Mouse (Mus musculus) adrenal gland, postnatal 25 days (tissue): ENCODE measurements around the gene Eif2b4. TPM values are rescaled to one million over a fixed set of nuclear protein-coding genes. Genes with fewer than 3 reads are reported as not detected.
A peak's percentile ranks its signal among the peaks of the same experiment; 100 is the strongest.

ENCODE experiments used
- DNase-seq: peaks from one replicate; pipeline ENCODE4 v3.0.0; 2021; ENCODE audit warnings: mixed read lengths
- total RNA-seq: library from RNA; stranded (reverse); gene quantifications from 2 replicates; pipeline ENCODE4 v1.2.3, GENCODE M21; 2021

Eif2b4 gene
- total RNA-seq, 1 experiment from 2014 or later, result 45.2 TPM

DNA sequence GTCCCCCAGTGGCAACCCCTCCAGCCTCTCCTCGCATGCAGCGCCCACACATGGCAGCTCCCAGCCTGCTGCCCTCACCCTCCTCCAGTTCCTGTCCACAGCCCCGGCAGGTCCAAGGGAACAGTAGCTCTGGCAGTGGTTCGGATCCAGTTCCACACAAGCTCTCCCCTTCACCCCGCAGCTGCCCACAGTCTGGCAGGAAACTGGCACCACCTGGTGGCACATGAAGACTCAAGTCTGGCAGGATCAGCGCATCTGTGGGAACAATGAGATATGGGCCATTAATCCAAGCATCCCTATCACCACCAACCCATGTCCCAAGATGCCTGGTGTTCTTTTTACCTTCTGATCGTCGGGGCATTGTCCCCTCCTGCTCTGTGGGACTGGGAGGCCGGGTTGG, 6.7 kb upstream of the Eif2b4 start:
- no peak for DNase-seq

DNA sequence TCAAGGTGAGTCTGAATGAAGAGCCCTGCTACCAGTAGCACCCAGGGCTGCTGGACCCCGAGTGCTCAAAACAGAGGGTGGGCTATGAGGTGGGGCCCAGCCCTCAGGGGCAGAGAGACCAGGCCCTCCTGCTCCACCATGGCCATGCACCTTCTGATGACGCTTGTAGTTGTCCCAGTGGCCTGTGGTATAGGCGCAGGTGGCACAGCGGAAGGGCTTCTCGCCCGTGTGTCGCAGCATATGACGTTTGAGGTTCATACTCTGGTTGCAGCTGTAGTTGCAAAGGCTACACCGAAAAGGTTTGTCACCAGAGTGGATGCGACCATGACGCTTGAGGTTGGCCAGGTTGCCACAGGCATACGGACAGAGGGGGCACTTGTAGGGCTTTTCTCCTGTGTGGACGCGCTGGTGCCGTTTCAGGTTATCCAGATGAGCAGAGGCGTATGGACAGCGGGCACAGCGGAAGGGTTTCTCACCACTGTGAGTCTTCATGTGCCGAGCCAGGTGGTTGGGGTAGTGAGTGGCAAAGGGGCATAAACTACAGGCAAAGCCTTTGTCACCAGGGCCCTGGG, 6.2 kb upstream of the Eif2b4 start:
- no peak for DNase-seq

DNA sequence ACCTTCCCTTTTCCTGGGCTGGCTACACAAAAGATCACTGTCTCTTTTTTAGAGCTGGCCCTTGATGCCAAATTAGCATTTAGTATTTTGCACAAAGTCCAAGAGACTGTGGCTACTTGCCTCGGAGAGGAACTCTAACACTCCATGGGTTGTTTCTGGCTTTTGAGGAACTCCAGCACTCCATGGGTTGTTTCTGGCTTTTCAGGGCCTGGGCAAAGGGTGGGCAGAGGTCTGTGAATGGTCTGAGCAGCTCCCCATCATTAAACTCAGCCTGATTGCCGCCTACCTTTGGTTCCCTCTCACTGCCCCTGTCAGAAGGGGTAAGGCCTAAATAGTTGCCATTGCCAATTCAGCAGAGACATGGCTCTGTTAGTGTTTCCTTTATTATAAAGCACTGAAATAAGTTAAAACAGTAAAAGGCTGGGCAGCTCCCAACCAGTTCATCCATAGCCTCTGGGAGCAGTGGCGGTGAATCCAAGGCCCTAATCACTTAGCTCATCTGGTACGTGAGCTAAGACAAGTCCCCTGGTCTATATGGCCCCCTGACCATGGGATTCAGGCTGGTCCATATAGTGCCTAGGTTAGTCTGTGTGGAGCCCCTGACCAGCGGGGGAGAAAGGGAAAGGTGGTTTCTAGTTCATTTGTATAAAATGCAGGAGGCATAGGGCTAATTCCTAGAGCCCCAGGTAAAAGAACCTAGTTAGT, 5.5 kb upstream of the Eif2b4 start:
- DNase-seq, result no peak

DNA sequence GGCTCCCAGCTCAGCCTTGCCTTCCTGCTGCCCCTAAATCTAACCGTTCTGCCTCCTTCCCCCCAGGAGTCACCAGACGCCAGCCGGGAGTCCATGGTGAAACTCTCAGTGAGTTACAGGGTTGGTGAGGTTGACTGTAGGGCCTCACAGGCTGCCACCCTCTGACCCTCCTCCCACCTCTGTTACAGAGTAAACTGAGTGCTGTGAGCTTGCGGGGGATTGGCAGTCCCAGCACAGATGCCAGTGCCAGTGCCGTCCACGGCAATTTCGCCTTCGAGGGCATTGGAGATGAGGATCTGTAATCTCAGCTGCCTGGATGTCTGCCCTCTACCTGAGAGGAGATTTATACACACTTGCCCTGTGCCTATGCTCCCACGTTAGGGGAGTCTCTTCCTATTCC, 4.9 kb upstream of the Eif2b4 start:
- DNase-seq, result no peak

DNA sequence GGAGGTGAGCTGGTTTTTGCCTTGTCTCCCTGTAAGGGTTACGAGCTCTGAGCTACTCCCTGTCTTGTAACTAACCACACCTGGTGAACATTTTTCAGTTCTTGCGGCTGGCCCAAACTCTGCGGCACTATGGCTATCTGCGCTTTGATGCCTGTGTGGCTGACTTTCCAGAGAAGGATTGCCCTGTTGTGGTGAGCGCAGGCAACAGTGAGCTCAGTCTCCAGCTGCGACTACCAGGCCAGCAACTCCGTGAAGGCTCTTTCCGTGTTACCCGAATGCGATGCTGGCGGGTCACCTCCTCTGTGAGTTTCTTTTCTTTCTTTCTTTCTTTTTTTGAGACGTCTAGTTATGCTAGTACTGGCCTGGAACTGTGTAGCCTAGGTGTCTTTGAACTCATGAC, 3.8 kb upstream of the Eif2b4 start:
- no peak for DNase-seq

DNA sequence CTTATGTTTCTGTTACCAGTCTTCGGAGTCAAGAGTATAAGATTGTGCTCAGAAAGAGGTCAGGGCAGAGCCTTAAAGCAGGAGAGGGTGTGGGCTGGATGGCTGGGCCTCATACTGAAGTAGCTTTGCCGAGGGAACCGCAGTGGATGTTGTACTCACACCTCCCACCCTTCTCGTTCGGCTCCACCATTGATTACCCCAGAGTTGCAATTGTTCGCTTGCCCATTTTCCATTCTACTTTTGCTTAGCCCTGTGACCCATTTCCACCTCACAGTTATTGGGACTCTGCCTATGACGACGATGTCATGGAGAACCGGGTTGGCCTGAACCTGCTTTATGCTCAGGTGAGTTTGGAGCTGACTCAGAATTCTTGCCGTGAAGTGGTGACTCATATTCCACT, 3.0 kb upstream of the Eif2b4 start:
- DNase-seq, result no peak

DNA sequence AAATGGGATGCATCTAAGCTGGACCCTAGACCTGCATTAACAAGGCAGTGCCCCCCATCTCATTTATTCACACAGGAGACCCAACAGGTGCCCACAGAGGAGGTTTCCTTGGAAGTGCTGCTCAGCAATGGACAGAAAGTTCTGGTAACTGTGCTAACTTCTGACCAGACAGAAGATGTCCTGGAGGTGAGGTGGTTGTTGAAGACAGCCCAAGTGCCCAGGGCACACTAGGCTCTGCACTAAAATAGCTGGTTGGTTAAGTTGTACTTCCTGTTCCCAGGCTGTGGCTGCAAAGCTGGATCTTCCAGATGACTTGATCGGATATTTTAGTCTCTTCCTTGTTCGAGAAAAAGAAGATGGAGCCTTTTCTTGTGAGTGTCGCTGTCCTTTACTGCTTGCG, 2.4 kb upstream of the Eif2b4 start:
- no peak for DNase-seq

DNA sequence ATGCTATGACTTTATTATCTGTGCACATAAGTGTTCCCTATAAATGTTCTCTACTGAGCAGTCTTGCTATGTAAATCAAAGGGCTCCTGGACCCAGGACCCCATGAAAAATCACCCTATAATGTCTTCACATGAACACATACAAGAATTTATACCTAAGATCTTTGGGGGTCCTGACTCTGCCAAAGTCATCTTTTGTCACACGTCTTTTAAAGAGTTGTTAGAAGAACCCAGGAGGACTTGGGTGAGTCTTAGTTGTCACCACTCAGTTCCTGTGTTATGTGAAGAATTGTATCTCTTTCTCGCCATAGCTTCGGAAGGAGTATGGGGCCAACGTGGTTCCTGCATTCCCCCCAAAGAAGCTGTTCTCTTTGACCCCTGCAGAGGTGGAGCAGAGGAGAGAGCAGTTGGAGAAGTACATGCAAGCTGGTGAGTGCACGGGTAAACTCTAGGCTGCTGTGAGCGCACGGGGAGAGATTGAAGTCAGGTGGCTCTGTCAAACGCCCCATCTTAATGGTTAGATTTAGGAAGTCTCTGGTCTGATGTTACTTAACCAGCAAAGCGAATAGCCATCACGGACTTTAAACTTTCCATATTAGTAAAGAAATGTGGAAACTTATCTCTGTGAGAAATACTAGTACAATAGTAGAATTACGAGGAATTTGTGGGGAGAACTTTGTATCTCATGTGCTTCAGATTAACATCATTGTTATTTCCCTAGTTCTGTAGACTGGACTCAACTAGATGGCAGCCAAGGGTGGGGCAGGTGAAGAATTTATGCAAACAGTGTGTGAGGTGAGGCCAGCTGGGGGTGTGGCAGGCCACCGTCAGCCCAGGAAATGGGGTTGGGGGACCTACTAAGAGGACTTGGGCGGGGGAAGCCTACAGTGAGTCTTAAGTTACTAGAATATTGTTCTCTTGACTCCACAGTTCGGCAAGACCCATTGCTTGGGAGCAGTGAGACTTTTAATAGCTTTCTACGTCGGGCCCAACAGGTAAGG, 1.6 kb upstream of the Eif2b4 start:
- no peak for DNase-seq

DNA sequence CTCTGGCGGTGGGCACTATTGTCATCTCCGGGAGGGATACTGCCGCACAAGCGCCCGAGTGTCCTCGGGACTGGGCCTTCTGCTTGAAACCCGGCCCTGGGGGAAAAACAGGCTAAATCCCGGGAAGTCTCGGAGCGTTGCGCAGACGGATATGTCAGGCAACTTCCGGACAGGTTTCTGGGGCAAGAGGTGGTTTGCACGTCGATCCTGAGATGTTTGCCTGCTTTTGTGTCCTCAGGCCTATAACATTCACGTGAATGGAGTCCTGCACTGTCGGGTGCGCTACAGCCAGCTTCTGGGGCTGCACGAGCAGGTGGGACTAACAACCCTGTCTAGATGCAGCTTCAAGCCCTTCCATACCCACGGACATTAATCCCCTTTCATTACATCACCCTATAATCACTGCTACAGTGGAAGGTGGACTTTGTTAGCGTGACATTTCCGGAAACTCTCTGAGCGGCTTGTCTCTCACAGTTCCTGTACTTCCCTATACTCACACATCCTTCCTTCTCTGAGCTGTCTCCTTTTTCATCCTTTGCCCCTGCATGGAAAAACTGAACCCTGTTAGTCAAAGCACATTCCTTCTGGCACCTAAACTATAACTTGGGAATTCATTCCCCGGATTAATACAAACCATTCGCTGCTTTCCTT, 526 bp upstream of the Eif2b4 start:
- no peak for DNase-seq

DNA sequence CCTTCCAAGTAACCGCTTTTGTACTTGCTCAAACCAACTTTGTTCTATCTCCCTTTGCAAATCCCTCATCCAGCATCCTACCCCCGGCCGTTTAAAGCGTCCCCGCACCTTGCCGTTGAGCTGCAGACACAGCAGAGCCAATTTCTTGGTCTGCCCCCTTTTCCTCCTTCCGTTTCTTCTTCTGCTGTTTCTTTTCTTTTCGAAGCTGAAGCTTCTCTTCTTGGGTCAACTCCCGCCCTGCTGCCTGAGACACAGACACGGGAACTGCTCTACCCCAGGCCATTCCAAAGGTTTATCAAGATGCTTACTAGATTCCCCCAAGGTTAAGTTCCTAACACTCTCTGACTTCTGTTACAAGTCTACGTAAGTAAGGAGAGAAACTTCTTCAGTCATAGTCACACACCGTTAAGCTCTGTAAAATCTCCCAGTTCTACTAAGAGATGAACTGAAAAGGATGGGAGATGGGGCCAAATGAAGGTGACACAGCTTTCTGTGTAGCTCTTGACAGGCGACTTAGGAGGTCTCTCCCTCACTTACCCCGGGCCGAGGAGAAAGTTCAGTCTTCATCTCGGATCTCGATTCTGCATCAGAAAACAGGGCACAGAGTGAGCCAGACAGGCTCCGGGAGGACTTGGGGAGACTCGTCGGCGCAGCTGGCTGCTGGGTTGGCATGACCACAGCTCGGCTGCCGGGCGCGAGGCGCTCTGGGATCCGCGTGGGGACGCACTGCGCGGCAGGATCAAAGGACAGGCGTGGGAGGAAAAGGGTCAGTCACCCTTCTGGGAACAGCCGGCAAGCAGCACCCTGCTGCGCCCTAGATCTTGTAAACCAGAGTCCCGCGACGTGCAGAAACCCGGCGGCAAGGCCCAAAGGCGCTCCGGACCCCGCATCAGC, 938 bp downstream of the Eif2b4 start:
- peak; percentile 79 for DNase-seq

DNA sequence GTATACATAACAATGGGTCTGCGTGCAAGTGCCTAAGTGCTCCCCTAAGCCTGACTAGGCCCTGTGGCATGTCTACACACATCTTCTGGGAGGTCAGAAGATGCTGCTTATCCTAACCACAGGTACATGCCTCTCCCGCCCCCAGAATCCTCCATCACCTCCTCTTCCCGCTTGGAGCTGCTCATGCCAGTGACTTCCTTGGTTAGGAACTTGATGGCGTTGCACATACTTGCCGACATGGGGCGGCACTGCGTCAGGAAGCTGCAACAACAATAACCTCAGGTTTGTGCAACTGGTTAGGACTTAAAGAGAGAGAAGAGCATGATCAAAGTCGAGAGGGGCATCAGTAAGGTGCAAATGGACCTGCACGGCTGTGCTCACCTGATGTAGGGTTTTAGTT, 3.0 kb downstream of the Eif2b4 start:
- DNase-seq, result no peak

DNA sequence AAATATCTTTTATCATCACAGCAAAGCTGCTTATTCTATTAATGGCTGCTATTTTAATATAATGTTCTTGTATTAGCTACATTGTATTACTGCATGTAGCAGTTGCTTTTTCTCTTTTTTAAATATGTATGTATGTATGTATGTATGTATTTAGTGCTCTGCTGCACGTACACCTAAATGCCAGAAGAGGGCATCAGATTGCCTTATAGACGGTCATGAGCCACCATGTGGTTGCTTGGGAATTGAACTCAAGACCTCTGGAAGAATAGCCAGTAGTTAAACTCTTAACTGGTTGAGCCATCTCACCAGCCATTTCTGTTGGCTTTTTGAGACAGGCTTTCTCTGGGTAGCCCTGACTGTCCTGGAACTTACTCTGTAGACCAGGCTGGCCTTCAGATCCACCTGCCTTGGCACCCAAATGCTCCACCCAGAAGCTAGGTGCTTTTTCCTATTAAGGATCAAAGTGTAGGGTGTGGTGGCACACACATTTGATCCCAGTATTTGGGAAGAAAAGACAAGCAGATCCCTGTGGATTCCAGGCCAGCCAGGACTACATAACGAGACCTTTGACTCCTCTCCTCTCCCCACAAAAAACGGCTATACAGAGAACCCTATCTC, 4.9 kb downstream of the Eif2b4 start:
- no peak for DNase-seq

DNA sequence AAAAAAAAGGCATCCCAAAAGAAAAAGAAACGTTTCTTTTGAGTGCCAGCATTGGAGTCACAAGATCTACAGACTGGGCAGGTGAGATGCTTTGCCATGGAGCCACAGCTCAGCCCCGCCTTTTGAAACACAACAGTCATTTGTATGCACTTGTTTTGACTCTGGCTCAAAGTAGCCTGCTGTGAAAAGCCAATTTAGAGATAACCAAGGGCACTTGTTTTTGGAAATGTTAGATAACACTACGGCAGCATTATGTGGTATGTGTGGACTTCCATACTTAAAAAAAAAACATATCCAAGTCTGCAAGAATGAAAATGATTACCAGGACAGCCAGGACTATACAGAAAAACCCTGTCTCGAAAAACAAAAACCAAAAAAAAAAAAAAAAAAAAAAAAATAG, 9.6 kb downstream of the Eif2b4 start:
- no peak for DNase-seq

DNA sequence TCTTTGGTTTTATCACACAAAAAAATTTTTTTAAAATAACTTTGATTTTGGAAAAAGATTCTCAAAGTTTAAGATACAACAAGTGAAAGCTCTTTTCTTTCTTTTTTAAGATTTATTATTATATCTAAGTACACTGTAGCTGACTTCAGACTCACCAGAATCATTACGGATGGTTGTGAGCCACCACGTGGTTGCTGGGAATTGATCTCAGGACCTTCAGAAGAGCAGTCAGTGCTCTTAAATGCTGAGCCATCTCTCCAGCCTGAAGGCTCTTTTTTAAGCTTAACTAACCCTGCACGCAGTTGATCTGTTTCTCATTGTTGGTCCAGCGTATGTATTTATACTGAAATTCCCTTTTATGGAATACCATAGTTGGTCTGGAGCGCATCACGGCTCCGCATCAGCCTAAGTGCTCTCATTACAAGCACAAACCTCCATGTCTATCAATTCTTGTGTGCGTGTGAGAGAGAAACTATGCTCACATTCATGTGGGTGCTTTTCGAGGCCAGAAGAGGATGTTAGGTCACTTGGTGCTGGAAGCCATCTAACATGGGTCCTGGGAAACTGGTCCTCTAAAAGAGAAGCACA, 12.0 kb downstream of the Eif2b4 start:
- no peak for DNase-seq

DNA sequence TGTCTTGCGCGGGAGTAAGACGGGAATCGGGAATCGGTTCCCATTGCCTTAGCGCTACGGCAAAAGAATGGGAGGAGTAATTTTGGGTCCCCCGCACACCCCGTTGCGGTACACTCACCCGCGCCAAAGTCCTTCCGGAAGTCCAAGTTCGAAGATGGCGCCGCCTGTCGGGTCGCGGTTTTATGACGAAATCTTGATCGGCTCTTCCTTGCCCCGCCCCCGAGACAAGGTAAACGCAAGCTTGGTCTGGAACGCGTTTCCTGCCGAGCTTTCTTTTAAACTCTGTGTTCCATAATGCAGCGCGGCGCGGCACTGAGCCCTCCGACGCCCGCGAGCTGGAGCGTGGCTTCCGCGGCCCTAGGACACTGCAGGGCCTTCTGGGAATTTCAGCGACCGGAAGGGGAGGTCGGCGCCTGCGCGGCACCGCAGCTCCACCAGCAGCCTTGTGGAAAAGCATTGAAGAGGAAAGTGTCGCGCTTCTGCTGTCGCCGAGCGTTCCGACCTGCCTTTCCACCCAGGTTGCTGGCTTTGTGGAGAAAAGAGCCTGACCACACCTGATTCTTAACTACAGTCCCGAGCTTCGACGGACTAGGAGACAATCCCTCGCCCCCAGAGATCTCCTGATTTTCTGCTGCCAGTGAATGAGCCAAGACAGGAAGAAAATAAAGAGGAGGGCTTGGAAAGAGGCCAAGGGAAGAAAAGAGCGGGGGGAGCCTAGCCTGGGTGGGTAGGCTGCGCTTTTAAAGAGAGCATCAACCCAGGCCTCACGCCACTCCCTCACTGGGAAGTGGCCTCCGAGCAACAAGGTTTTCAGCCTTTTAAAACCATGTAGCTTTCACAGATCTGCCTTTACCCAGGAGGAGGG, 13.2 kb downstream of the Eif2b4 start, which contains the start of the genes Gm29609 and Gtf3c2:
Gene Gm29609 (minus strand): TSS at position 146 of the 865 bp plus-strand sequence.
Gene Gtf3c2 (minus strand): TSS at position 379 of the 865 bp plus-strand sequence.
- peak; percentile 87 for DNase-seq

DNA sequence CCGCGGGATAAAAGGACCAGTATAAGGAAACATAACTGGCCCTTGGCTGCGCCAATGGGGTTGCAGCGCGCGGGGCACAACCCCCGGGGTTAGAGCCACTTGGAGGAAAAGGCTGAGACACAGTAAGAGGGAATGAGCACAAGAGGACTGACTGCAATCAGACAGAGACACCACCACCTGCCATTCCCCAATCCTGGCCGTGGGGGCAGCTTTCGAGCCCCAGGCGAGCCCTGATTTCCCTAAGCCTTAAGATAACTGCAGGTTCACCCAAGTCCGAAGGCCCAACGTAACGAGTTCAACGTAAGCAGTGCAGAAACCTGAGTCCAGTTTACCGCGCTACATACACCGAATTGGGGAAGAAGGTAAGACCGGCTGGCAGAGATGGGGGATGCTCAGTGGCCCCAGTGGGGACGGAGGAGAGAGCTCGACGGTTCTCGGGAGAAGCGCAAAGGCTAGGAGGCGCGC, 13.9 kb downstream of the Eif2b4 start:
- DNase-seq, result no peak

DNA sequence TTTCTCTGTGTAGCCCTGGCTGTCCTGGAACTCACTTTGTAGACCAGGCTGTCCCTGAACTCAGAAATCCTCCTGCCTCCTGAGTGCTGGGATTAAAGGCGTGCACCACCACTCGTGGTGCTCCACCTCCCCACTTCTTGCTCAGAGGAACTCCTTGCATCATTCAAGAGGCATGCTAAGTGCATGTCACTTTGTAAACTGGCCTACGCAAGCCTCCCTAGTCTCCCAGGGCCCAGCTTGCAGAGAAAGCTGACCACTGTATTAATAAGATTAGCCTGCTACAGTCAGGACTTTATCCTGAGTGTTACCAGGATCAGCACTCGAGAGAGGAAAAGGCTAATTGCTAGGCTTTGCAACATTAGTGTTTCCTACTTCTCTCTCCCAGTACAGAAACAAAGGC, 24.6 kb downstream of the Eif2b4 start:
- no peak for DNase-seq

DNA sequence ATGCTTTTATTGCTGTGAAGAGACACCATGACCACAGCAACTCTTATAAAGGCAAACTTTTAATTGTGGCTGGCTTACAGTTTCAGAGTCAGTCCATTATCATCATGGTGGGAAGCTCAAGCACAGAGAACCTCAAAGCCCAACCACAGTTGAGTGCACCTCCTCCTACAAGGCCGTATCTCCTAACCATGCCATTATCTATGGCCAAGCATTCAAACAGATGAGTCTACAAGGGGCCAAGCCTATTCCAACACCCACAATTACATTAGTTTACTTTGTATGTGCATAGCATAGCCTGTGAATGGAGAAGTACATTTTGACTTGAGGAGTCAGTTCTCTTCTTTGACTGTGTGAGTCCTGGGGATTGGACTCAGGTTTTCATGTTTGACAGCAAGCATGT, 28.4 kb downstream of the Eif2b4 start:
- no peak for DNase-seq

DNA sequence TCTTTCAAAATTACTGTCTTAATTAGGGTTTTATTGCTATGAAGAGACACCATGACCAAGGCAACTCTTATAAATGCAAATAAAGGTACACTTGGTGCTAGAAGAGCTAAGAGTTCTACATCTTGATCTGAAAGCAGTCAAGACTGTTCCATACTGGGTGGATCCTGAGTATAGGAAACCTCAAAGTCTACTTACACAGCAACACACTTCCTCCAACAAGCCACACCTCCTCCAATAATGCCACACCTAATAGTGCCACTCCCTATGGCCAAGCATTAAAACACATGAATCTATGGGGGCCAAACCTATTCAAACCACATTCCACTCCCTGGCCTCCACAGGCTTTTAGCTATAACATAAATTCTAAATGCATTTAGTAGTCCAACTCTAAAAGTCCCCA, 30.8 kb downstream of the Eif2b4 start:
- DNase-seq, result no peak
